ENCODE assay signal across 23 mouse cellular contexts in genomic region chr15:101193971-101194370, GRCm38 (mm10). TPM values are rescaled to one million over a fixed set of nuclear protein-coding genes. Genes with fewer than 3 reads are reported as not detected.
DNase-seq lines count a peak whose midpoint lies in the region; ATAC-seq and TF ChIP-seq lines count a peak whose summit lies in the region.
"Had no signal": no experiment of that assay in that cellular context is flagged by ENCODE, and none has a peak within 500 bp of the region (broad histone marks: within the 10 kb centered on the region; RNA-seq: fewer than 3 reads in every experiment).

No protein-coding gene starts in this region.

- H3K4me1 ChIP-seq in kidney, adult 2 months (ENCODE audit: control insufficient read depth, insufficient read depth, low read length), result peaks cover 74% of the 10 kb centered on the region
- H3K4me1 ChIP-seq in liver, adult 2 months (ENCODE audit: control insufficient read depth, insufficient read depth, low read length), result peaks cover 45% of the 10 kb centered on the region
- peaks cover 72% of the 10 kb centered on the region for H3K4me1 ChIP-seq in liver, embryonic 12.5 days
- peaks cover 20% of the 10 kb centered on the region; the same call in 1 of the 2 replicates for H3K4me1 ChIP-seq in lung, postnatal 0 days (ENCODE audit: insufficient read depth, low read depth, low read length)

- peak overlapping the region; percentile 66; the same call in 1 of the 2 replicates for H3K27ac ChIP-seq in gastrocnemius, adult 2 months
- peak overlapping the region; percentile 84 for H3K27ac ChIP-seq in kidney, adult 2 months (ENCODE audit: insufficient read depth, low read depth, low read length)
- H3K27ac ChIP-seq in liver, adult 2 months (replicated peaks; ENCODE audit: insufficient read depth, low read depth, low read length), result peak overlapping the region; percentile 68
- H3K27ac ChIP-seq in liver, embryonic 12.5 days, result no peak overlapping the region
- H3K27ac ChIP-seq in lung, postnatal 0 days (ENCODE audit: low read length), result no peak overlapping the region
- H3K27ac ChIP-seq: embryonic facial prominence, embryonic 15.5 days; forebrain, embryonic 10.5 days; hindbrain, embryonic 12.5 days had no signal

- H3K27me3 ChIP-seq in kidney, adult 2 months (replicated peaks; ENCODE audit: control insufficient read depth, insufficient read depth, low read length), result no peaks in the 10 kb centered on the region
- no peaks in the 10 kb centered on the region for H3K27me3 ChIP-seq in liver, adult 2 months (ENCODE audit: control insufficient read depth, insufficient read depth, low read length)
- no peaks in the 10 kb centered on the region for H3K27me3 ChIP-seq in liver, embryonic 12.5 days (replicated peaks)
- no peaks in the 10 kb centered on the region for H3K27me3 ChIP-seq in lung, postnatal 0 days (replicated peaks; ENCODE audit: insufficient read depth, low read length)
- H3K27me3 ChIP-seq: embryonic facial prominence, embryonic 15.5 days; heart, embryonic 13.5 days; hindbrain, embryonic 12.5 days had no signal

- WGBS in kidney, adult 2 months, result 68% methylated on average over 6 of the region's 6 CpGs
- 44% methylated on average over 6 of the region's 6 CpGs for WGBS in liver, adult 2 months
- WGBS in liver, embryonic 12.5 days (ENCODE audit: insufficient replicate concordance), result 69% methylated on average over 6 of the region's 6 CpGs
- 81% methylated on average over 6 of the region's 6 CpGs for WGBS in lung, postnatal 0 days

- no peak overlapping the region for H3K9ac ChIP-seq in liver, adult 2 months (ENCODE audit: low read depth, low read length)
- no peak overlapping the region for H3K9ac ChIP-seq in liver, embryonic 12.5 days
- H3K9ac ChIP-seq in lung, postnatal 0 days (replicated peaks; ENCODE audit: low read depth), result no peak overlapping the region
- H3K9ac ChIP-seq: embryonic facial prominence, embryonic 15.5 days; hindbrain, embryonic 12.5 days had no signal

- H3K9me3 ChIP-seq in liver, embryonic 12.5 days (replicated peaks), result no peaks in the 10 kb centered on the region
- H3K9me3 ChIP-seq in lung, postnatal 0 days (ENCODE audit: low read length), result no peaks in the 10 kb centered on the region
- H3K9me3 ChIP-seq: embryonic facial prominence, embryonic 15.5 days; heart, embryonic 13.5 days; hindbrain, embryonic 12.5 days had no signal

- no peaks in the 10 kb centered on the region for H3K79me2 ChIP-seq in liver, adult 2 months (ENCODE audit: control insufficient read depth, insufficient read depth, low read length)

- intact Hi-C loops in gastrocnemius, adult 2 months (cut with DNase I), result no loop called here

- no peak for DNase-seq in gastrocnemius, adult 2 months
- DNase-seq in gastrocnemius, postnatal 4 days (ENCODE audit: low spot score in 2 of 2), result no peak
- no peak for DNase-seq in kidney, adult 2 months
- DNase-seq in kidney, adult 11 months, result no peak
- DNase-seq in liver, adult 2 months (ENCODE audit: extremely low read depth, low read depth, low spot score), result peak; percentile 54
- no peak for DNase-seq in lung, postnatal 0 days (ENCODE audit: low spot score)
- DNase-seq: adrenal gland, adult 8-10 months; adrenal gland, postnatal 36 days; B cell, adult 2 months; cerebellum, adult 8-10 months; cerebellum, postnatal 14 days; embryo, embryonic 11 days; gastrocnemius, postnatal 36 days; heart, postnatal 4 days had no signal

- TF ChIP-seq EP300 in lung, postnatal 0 days (IDR thresholded peaks at IDR 0.05), result no peak

- TF ChIP-seq POLR2A in kidney, adult 2 months (IDR thresholded peaks at IDR 0.05; ENCODE audit: low read depth, low read length), result no peak
- TF ChIP-seq POLR2A in liver, adult 2 months (IDR thresholded peaks at IDR 0.05; ENCODE audit: extremely low read depth, insufficient read depth, low read length), result no peak

- TF ChIP-seq CTCF in gastrocnemius, adult 2 months (IDR thresholded peaks at IDR 0.05), result no peak
- no peak for TF ChIP-seq CTCF in kidney, adult 2 months (conservative IDR thresholded peaks at IDR 0.05; ENCODE audit: insufficient read depth, insufficient read length, low read depth, low read length)
- no peak for TF ChIP-seq CTCF in liver, adult 2 months (IDR thresholded peaks at IDR 0.05; ENCODE audit: low read depth, low read length)
- TF ChIP-seq CTCF in lung, postnatal 0 days (IDR thresholded peaks at IDR 0.05), result no peak

- no peaks in the 10 kb centered on the region for H3K36me3 ChIP-seq in kidney, adult 2 months (ENCODE audit: control insufficient read depth, insufficient read depth, low read length)
- no peaks in the 10 kb centered on the region for H3K36me3 ChIP-seq in liver, adult 2 months (ENCODE audit: control insufficient read depth, insufficient read depth, low read length)
- H3K36me3 ChIP-seq in liver, embryonic 12.5 days, result peaks cover 32% of the 10 kb centered on the region
- H3K36me3 ChIP-seq in lung, postnatal 0 days (ENCODE audit: insufficient read depth, low read length), result peaks cover 15% of the 10 kb centered on the region; the same call in 1 of the 2 replicates
- H3K36me3 ChIP-seq: G1E had no signal

- H3K4me3 ChIP-seq in gastrocnemius, adult 2 months, result no peak overlapping the region
- H3K4me3 ChIP-seq in kidney, adult 2 months (ENCODE audit: insufficient read depth, low read depth, low read length), result no peak overlapping the region
- H3K4me3 ChIP-seq in liver, adult 2 months (ENCODE audit: insufficient read depth, low read depth, low read length), result no peak overlapping the region
- H3K4me3 ChIP-seq in liver, embryonic 12.5 days, result no peak overlapping the region
- no peak overlapping the region for H3K4me3 ChIP-seq in lung, postnatal 0 days (ENCODE audit: low read depth, low read length)
- H3K4me3 ChIP-seq: embryonic facial prominence, embryonic 15.5 days; erythroblast, embryonic 14.5 days; forebrain, embryonic 10.5 days; heart, embryonic 13.5 days; hindbrain, embryonic 12.5 days had no signal

- ATAC-seq in liver, embryonic 12.5 days, result no peak
- no peak for ATAC-seq in lung, postnatal 0 days
- ATAC-seq: CD4-positive, CD25-positive, alpha-beta regulatory T cell, adult 4 months; forebrain, embryonic 14.5 days had no signal

- H3K4me2 ChIP-seq in liver, embryonic 12.5 days, result no peak overlapping the region
- no peak overlapping the region for H3K4me2 ChIP-seq in lung, postnatal 0 days (replicated peaks; ENCODE audit: low read depth, low read length)
- H3K4me2 ChIP-seq: embryonic facial prominence, embryonic 15.5 days; heart, embryonic 13.5 days; hindbrain, embryonic 12.5 days had no signal

RNA-seq across cellular contexts. Expression of gene Acvr1b, which starts 20.1 kb away (rescaled TPM):
- 10 to 100 TPM; 26.9 to 30.8 TPM for total RNA-seq in gastrocnemius, adult 2 months (2021)
- total RNA-seq in gastrocnemius, postnatal 4 days (2021), result 10 to 100 TPM; 16.2 to 17.0 TPM
- polyA plus RNA-seq in kidney, adult 2 months (2012; rRNA removed), result 37.0 and 37.2 TPM in 2 replicates
- total RNA-seq in liver, adult 2 months (2014; rRNA removed), result 4.5 and 5.0 TPM in 2 replicates
- 9.4 and 9.6 TPM in 2 replicates for polyA plus RNA-seq in liver, adult 2 months (2012; rRNA removed)
- polyA plus RNA-seq in liver, embryonic 12.5 days (2016; fragmentation: Nextera tagmentation; extraction: Ambion mirVana), result 1.9 and 2.2 TPM in 2 replicates
- polyA plus RNA-seq in lung, postnatal 0 days (2015; fragmentation: Nextera tagmentation; extraction: Ambion mirVana), result 6.6 and 7.4 TPM in 2 replicates
- polyA plus RNA-seq: G1E had no signal

RNA-seq across cellular contexts. Expression of gene Grasp, which starts 30.0 kb away (rescaled TPM):
- total RNA-seq in gastrocnemius, adult 2 months (2021), result 1 to 10 TPM; 5.8 to 5.9 TPM
- 10 to 100 TPM; 14.1 to 14.7 TPM for total RNA-seq in gastrocnemius, postnatal 4 days (2021)
- polyA plus RNA-seq in kidney, adult 2 months (2012; rRNA removed), result 6.2 and 7.0 TPM in 2 replicates
- total RNA-seq in liver, adult 2 months (2014; rRNA removed), result 0.92 and 1.5 TPM in 2 replicates
- polyA plus RNA-seq in liver, adult 2 months (2012; rRNA removed), result 1.2 and 1.5 TPM in 2 replicates
- polyA plus RNA-seq in liver, embryonic 12.5 days (2016; fragmentation: Nextera tagmentation; extraction: Ambion mirVana), result 0.81 and 1.3 TPM in 2 replicates
- polyA plus RNA-seq in lung, postnatal 0 days (2015; fragmentation: Nextera tagmentation; extraction: Ambion mirVana), result 8.2 and 8.6 TPM in 2 replicates

Comparison
In these comparisons a context has a peak if more than half of its experiments do, and no peak if none do; other contexts are left out.
1. H3K27ac ChIP-seq: peak in gastrocnemius, adult 2 months (single experiment), kidney, adult 2 months (single experiment) and liver, adult 2 months (single experiment); none in liver, embryonic 12.5 days (single experiment) and lung, postnatal 0 days (single experiment).